Mouse (Mus musculus) myocyte (in vitro differentiated cells): ENCODE measurements around the gene Tmem229a. TPM values are rescaled to one million over a fixed set of nuclear protein-coding genes. Genes with fewer than 3 reads are reported as not detected.

ENCODE experiments used
- H3K27me3 ChIP-seq: one replicate; pipeline ENCODE4 v1.6.1; 2011; ENCODE audit not compliant: control insufficient read depth, insufficient read depth, insufficient read length
- H3K36me3 ChIP-seq: one replicate; pipeline ENCODE4 v1.6.1; 2011; ENCODE audit not compliant: control insufficient read depth, insufficient read depth
- H3K4me2 ChIP-seq: one replicate; pipeline ENCODE4 v1.6.1; 2011; ENCODE audit warnings: low read depth, control low read depth
- H3K4me3 ChIP-seq: one replicate; pipeline ENCODE4 v1.5.1; 2011; ENCODE audit warnings: mild to moderate bottlenecking, control low read depth, moderate library complexity
- H3K79me2 ChIP-seq: one replicate; pipeline ENCODE4 v1.6.1; 2011; ENCODE audit not compliant: control insufficient read depth, insufficient read depth
- H3ac ChIP-seq: one replicate; pipeline ENCODE4 v1.6.1; 2011; ENCODE audit not compliant: control insufficient read depth, insufficient read length
- CEBPB ChIP-seq: IDR thresholded peaks from 2 replicates; pipeline ENCODE4 v1.6.1; 2011; ENCODE audit warnings: mild to moderate bottlenecking, moderate library complexity; ENCODE audit not compliant: poor library complexity, insufficient read depth, severe bottlenecking
- E2F4 ChIP-seq: IDR thresholded peaks from one replicate; pipeline ENCODE4 v1.6.1; 2011; ENCODE audit warnings: mild to moderate bottlenecking, control low read depth, moderate library complexity; ENCODE audit not compliant: insufficient read depth
- MYOD1 ChIP-seq, 3 experiments: IDR thresholded peaks; one replicate each; pipeline ENCODE4 v1.6.1; 2011; ENCODE audit warnings: control low read depth in 2 of 3, low read depth in 2 of 3, mild to moderate bottlenecking in 2 of 3, moderate library complexity in 1 of 3; ENCODE audit not compliant: insufficient read length in 2 of 3, control insufficient read depth in 1 of 3
- MYOG ChIP-seq, 3 experiments: IDR thresholded peaks; one replicate each; pipeline ENCODE4 v1.6.1; 2011; ENCODE audit warnings: control low read depth in 2 of 3, low read depth in 2 of 3, mild to moderate bottlenecking in 2 of 3; ENCODE audit not compliant: insufficient read length in 2 of 3, control insufficient read depth in 1 of 3, insufficient read depth in 1 of 3
- POLR2A ChIP-seq: IDR thresholded peaks from one replicate; pipeline ENCODE4 v1.6.1; 2011; ENCODE audit warnings: low read depth, mild to moderate bottlenecking, control low read depth, moderate library complexity; ENCODE audit not compliant: insufficient read length
- POLR2AphosphoS2 ChIP-seq: IDR thresholded peaks from one replicate; pipeline ENCODE4 v1.6.1; 2011; ENCODE audit warnings: low read depth, control low read depth; ENCODE audit not compliant: insufficient read length
- REST ChIP-seq: IDR thresholded peaks from one replicate; pipeline ENCODE4 v1.6.1; 2011; ENCODE audit warnings: mild to moderate bottlenecking, control low read depth, moderate library complexity; ENCODE audit not compliant: insufficient read depth, insufficient read length
- SRF ChIP-seq: IDR thresholded peaks from one replicate; pipeline ENCODE4 v1.6.1; 2011; ENCODE audit warnings: low read depth; ENCODE audit not compliant: control insufficient read depth, insufficient read length
- USF1 ChIP-seq: IDR thresholded peaks from one replicate; pipeline ENCODE4 v1.6.1; 2011; ENCODE audit warnings: low read depth, mild to moderate bottlenecking, control low read depth, moderate library complexity
- polyA plus RNA-seq: library from polyadenylated mRNA; unstranded; fragments of >200 nt; fragmentation: generic; extraction: Trizol; gene quantifications from one replicate; pipeline ENCODE4 v1.2.1, GENCODE M21; 2012; ENCODE audit warnings: missing spikeins

Gene Tmem229a
- polyA plus RNA-seq, 1 experiment: not detected

- Histone ChIP-seq H3K36me3 (no peaks in the 10 kb centered on the region), H3K4me3 (no peak overlapping the region), H3ac (no peak overlapping the region), H3K4me2 (no peak overlapping the region), H3K27me3 (no peaks in the 10 kb centered on the region), H3K79me2 (no peaks in the 10 kb centered on the region)
- TF ChIP-seq SRF (no peak), CEBPB (no peak), E2F4 (no peak), MYOD1 (IDR thresholded peaks at IDR 0.05; ENCODE audit: control insufficient read depth in 1 of 3, insufficient read length in 2 of 3, low read depth in 2 of 3) (no peak), POLR2AphosphoS2 (no peak), MYOG (IDR thresholded peaks at IDR 0.05; ENCODE audit: control insufficient read depth in 1 of 3, insufficient read depth in 1 of 3, insufficient read length in 2 of 3, low read depth in 2 of 3) (no peak), REST (no peak), USF1 (no peak), POLR2A (no peak)
Measured at GRCm38 (mm10) chr6:24907824-24908223, 48.3 kb downstream of the Tmem229a start.

GRCm38 (mm10) chr6:24905101-24905500, 51.0 kb downstream of the Tmem229a start:
- no peaks in the 10 kb centered on the region for H3K36me3 ChIP-seq
- no peak for TF ChIP-seq USF1
- no peak overlapping the region for H3ac ChIP-seq

More at GRCm38 (mm10) chr6:24905101-24905500, 51.0 kb downstream of the Tmem229a start:
- Histone ChIP-seq H3K4me3 (no peak overlapping the region), H3K4me2 (no peak overlapping the region), H3K79me2 (no peaks in the 10 kb centered on the region), H3K27me3 (no peaks in the 10 kb centered on the region)

Other genes starting within 250 kb of the Tmem229a start
- gene Hyal6, start 223.1 kb downstream of the Tmem229a start, polyA plus RNA-seq: 0.07 TPM
- 0.01 TPM for gene Hyal4, start 208.0 kb downstream of the Tmem229a start, polyA plus RNA-seq
- not detected for gene Spam1, start 165.1 kb downstream of the Tmem229a start, polyA plus RNA-seq
- not detected for gene Hyal5, start 98.3 kb downstream of the Tmem229a start, polyA plus RNA-seq